26 mouse cellular contexts compared by ENCODE assay signal in genomic region chr8:56323276-56323675, GRCm38 (mm10). TPM values are rescaled to one million over a fixed set of nuclear protein-coding genes. Genes with fewer than 3 reads are reported as not detected.
DNase-seq lines count a peak whose midpoint lies in the region; ATAC-seq and TF ChIP-seq lines count a peak whose summit lies in the region.
"Had no signal": no experiment of that assay in that cellular context is flagged by ENCODE, and none has a peak within 500 bp of the region (broad histone marks: within the 10 kb centered on the region; RNA-seq: fewer than 3 reads in every experiment).

No protein-coding gene starts in this region.

- DNase-seq in stomach, postnatal 0 days (ENCODE audit: low spot score), result no peak
- DNase-seq in kidney, postnatal 10 days, result no peak
- no peak for DNase-seq in layer of hippocampus, adult 11-12 months (ENCODE audit: low spot score)
- no peak for DNase-seq in ovary, postnatal 14 days (ENCODE audit: low spot score)
- no peak for DNase-seq in layer of hippocampus, adult 18-20 months (ENCODE audit: low spot score in 2 of 2)
- DNase-seq: adrenal gland, adult 8-10 months; adrenal gland, postnatal 14 days; adrenal gland, postnatal 36 days; cerebellum, adult 11-12 months; cerebellum, adult 2 months; cerebellum, adult 9-11 months; cerebellum, postnatal 14 days; cerebellum, postnatal 36 days; embryo, embryonic 11 days; forebrain, postnatal 0 days had no signal

- no peak overlapping the region for H3K4me3 ChIP-seq in intestine, embryonic 15.5 days (replicated peaks)
- no peak overlapping the region for H3K4me3 ChIP-seq in intestine, postnatal 0 days (ENCODE audit: low read depth, low read length)
- no peak overlapping the region for H3K4me3 ChIP-seq in stomach, embryonic 15.5 days (replicated peaks)
- no peak overlapping the region for H3K4me3 ChIP-seq in stomach, postnatal 0 days (ENCODE audit: low read depth, low read length)
- H3K4me3 ChIP-seq: embryonic facial prominence, embryonic 13.5 days; embryonic facial prominence, embryonic 15.5 days; erythroblast, embryonic 14.5 days; forebrain, embryonic 10.5 days; forebrain, embryonic 13.5 days; forebrain, embryonic 15.5 days had no signal

- peak; percentile 96 for ATAC-seq in intestine, embryonic 15.5 days
- ATAC-seq in intestine, postnatal 0 days, result peak; percentile 98
- peak; percentile 83 for ATAC-seq in stomach, embryonic 15.5 days (ENCODE audit: insufficient read depth, low FRiP score, low read depth)
- peak; percentile 90 for ATAC-seq in stomach, postnatal 0 days (ENCODE audit: low FRiP score, low TSS enrichment)
- ATAC-seq: activated CD4-positive, CD25-positive, alpha-beta regulatory T cell, adult 4 months; forebrain, embryonic 13.5 days; forebrain, embryonic 15.5 days; forebrain, postnatal 0 days had no signal

- no peaks in the 10 kb centered on the region for H3K27me3 ChIP-seq in intestine, embryonic 15.5 days (replicated peaks)
- no peaks in the 10 kb centered on the region for H3K27me3 ChIP-seq in intestine, postnatal 0 days (replicated peaks; ENCODE audit: control insufficient read depth, insufficient read depth, low read length)
- no peaks in the 10 kb centered on the region for H3K27me3 ChIP-seq in stomach, embryonic 15.5 days (replicated peaks)
- H3K27me3 ChIP-seq in stomach, postnatal 0 days (ENCODE audit: control insufficient read depth, insufficient read depth, low read length), result no peaks in the 10 kb centered on the region
- H3K27me3 ChIP-seq: embryonic facial prominence, embryonic 13.5 days; embryonic facial prominence, embryonic 15.5 days; forebrain, embryonic 13.5 days; forebrain, embryonic 15.5 days had no signal

- no peak overlapping the region for H3K4me2 ChIP-seq in intestine, embryonic 15.5 days (replicated peaks)
- H3K4me2 ChIP-seq in intestine, postnatal 0 days (replicated peaks; ENCODE audit: low read depth), result peak overlapping the region; percentile 21; the same call in 1 of the 2 replicates
- no peak overlapping the region for H3K4me2 ChIP-seq in stomach, embryonic 15.5 days
- no peak overlapping the region for H3K4me2 ChIP-seq in stomach, postnatal 0 days (replicated peaks; ENCODE audit: low read depth)
- H3K4me2 ChIP-seq: embryonic facial prominence, embryonic 13.5 days; embryonic facial prominence, embryonic 15.5 days; forebrain, embryonic 13.5 days; forebrain, embryonic 15.5 days had no signal

- WGBS in intestine, embryonic 15.5 days, result 66% methylated on average over 1 of the region's 1 CpGs
- 35% methylated on average over 1 of the region's 1 CpGs for WGBS in intestine, postnatal 0 days
- 84% methylated on average over 1 of the region's 1 CpGs for WGBS in stomach, embryonic 15.5 days
- 79% methylated on average over 1 of the region's 1 CpGs for WGBS in stomach, postnatal 0 days

- H3K27ac ChIP-seq in intestine, embryonic 15.5 days, result no peak overlapping the region
- H3K27ac ChIP-seq in intestine, postnatal 0 days (ENCODE audit: low read depth, low read length), result no peak overlapping the region
- H3K27ac ChIP-seq in stomach, embryonic 15.5 days, result no peak overlapping the region
- H3K27ac ChIP-seq in stomach, postnatal 0 days (replicated peaks), result no peak overlapping the region
- H3K27ac ChIP-seq: embryonic facial prominence, embryonic 13.5 days; embryonic facial prominence, embryonic 15.5 days; forebrain, embryonic 10.5 days; forebrain, embryonic 13.5 days; forebrain, embryonic 15.5 days had no signal

- no peak overlapping the region for H3K9ac ChIP-seq in intestine, embryonic 15.5 days
- no peak overlapping the region for H3K9ac ChIP-seq in intestine, postnatal 0 days (ENCODE audit: low read depth, low read length)
- no peak overlapping the region for H3K9ac ChIP-seq in stomach, embryonic 15.5 days
- H3K9ac ChIP-seq in stomach, postnatal 0 days (ENCODE audit: low read length), result no peak overlapping the region
- H3K9ac ChIP-seq: embryonic facial prominence, embryonic 13.5 days; embryonic facial prominence, embryonic 15.5 days; forebrain, embryonic 13.5 days; forebrain, embryonic 15.5 days; forebrain, postnatal 0 days had no signal

- 0 out of 2 replicates have a peak, but pooled peaks have one; percentile 13 for TF ChIP-seq CTCF in intestine, postnatal 0 days (IDR thresholded peaks at IDR 0.05; ENCODE audit: low read depth)
- no peak for TF ChIP-seq CTCF in stomach, postnatal 0 days (IDR thresholded peaks at IDR 0.05; ENCODE audit: low read depth)

- TF ChIP-seq EP300 in stomach, postnatal 0 days (optimal IDR thresholded peaks at IDR 0.05), result no peak

- no peaks in the 10 kb centered on the region for H3K4me1 ChIP-seq in intestine, embryonic 15.5 days (replicated peaks)
- H3K4me1 ChIP-seq in intestine, postnatal 0 days (replicated peaks; ENCODE audit: control insufficient read depth, insufficient read depth, low read length), result no peaks in the 10 kb centered on the region; the same call in 1 of the 2 replicates
- no peaks in the 10 kb centered on the region for H3K4me1 ChIP-seq in stomach, embryonic 15.5 days
- no peaks in the 10 kb centered on the region for H3K4me1 ChIP-seq in stomach, postnatal 0 days (replicated peaks; ENCODE audit: control insufficient read depth, insufficient read depth)
- H3K4me1 ChIP-seq: forebrain, embryonic 10.5 days; forebrain, embryonic 13.5 days; forebrain, embryonic 15.5 days had no signal

- H3K36me3 ChIP-seq in intestine, embryonic 15.5 days, result no peaks in the 10 kb centered on the region
- H3K36me3 ChIP-seq in intestine, postnatal 0 days (ENCODE audit: control insufficient read depth, insufficient read depth), result no peaks in the 10 kb centered on the region; the same call in 1 of the 2 replicates
- no peaks in the 10 kb centered on the region for H3K36me3 ChIP-seq in stomach, embryonic 15.5 days
- H3K36me3 ChIP-seq in stomach, postnatal 0 days (ENCODE audit: control insufficient read depth, insufficient read depth, low read length), result no peaks in the 10 kb centered on the region
- H3K36me3 ChIP-seq: embryonic facial prominence, embryonic 13.5 days; embryonic facial prominence, embryonic 15.5 days; forebrain, embryonic 10.5 days; forebrain, embryonic 15.5 days had no signal

- H3K9me3 ChIP-seq in intestine, embryonic 15.5 days, result no peaks in the 10 kb centered on the region
- H3K9me3 ChIP-seq in intestine, postnatal 0 days (ENCODE audit: control insufficient read depth), result no peaks in the 10 kb centered on the region
- H3K9me3 ChIP-seq in stomach, embryonic 15.5 days, result no peaks in the 10 kb centered on the region
- H3K9me3 ChIP-seq in stomach, postnatal 0 days (ENCODE audit: control insufficient read depth, low read length), result no peaks in the 10 kb centered on the region
- H3K9me3 ChIP-seq: embryonic facial prominence, embryonic 13.5 days; embryonic facial prominence, embryonic 15.5 days; forebrain, embryonic 10.5 days; forebrain, embryonic 13.5 days; forebrain, embryonic 15.5 days had no signal

RNA-seq across cellular contexts. Expression of gene Hpgd, which starts 28.9 kb away (rescaled TPM):
- 28.9 and 31.9 TPM in 2 replicates for polyA plus RNA-seq in intestine, embryonic 15.5 days (2015; fragmentation: Nextera tagmentation; extraction: Ambion mirVana)
- polyA plus RNA-seq in intestine, postnatal 0 days (2015; fragmentation: Nextera tagmentation; extraction: Ambion mirVana), result 21.8 and 23.2 TPM in 2 replicates
- polyA plus RNA-seq in stomach, embryonic 15.5 days (2015; fragmentation: Nextera tagmentation; extraction: Ambion mirVana), result 57.7 and 64.8 TPM in 2 replicates
- polyA plus RNA-seq in stomach, postnatal 0 days (2015; fragmentation: Nextera tagmentation; extraction: Ambion mirVana), result 158 and 174 TPM in 2 replicates
- 1 to 10 TPM; 3.2 to 3.4 TPM for total RNA-seq in layer of hippocampus, adult 18-20 months (2021)
- total RNA-seq: MEL had no signal
